Mouse (Mus musculus) right cerebral cortex, adult 18-20 months (tissue): ENCODE measurements around the gene Tmprss11e.

ENCODE experiments used
- DNase-seq: peaks from one replicate; pipeline ENCODE4 v3.0.0; 2022; ENCODE audit warnings: mixed read lengths

The Tmprss11e gene

DNA sequence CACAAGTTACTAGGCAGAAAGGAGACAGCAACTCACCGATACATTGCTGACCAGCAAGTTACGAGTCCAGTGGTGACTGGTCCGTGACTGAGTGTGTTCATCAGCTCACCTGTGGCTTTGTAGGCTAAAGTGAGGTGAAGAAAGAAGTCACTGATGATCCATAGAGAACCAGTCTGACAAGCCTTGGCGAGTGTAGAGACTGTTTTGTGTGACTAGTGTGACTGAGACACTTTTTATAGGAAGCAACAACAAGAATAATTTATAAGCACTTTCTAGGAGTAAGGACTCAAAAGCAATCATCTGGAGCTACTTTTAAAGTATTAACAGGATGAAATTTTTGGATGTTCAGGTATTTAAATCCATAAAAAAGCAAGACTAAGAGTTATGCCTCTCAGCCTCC is at the start of gene Tmprss11e:
Tmprss11e (minus strand) TSS at position 101 of the 400 bp plus-strand sequence.
- no peak for DNase-seq

DNA sequence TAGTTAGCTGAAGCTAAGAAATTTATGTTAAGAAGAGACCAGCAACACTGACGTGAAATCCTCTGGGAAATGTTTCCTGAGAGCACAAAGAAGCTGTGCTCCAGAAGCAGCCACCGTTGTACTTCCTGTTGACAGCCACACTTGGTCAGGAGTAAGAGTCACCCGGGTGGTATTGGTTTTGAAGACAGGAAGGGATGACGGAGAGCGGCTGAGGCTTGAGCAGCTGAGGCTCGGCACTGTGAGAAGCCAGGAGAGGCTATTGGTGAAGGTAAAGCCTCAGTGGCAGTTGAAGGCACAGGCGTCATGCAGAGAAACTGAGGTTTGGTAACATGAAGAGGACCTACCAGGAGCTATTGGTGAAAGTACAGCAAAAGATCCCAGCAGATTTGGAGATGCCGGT is 47.2 kb upstream of the Tmprss11e start:
- no peak for DNase-seq

DNA sequence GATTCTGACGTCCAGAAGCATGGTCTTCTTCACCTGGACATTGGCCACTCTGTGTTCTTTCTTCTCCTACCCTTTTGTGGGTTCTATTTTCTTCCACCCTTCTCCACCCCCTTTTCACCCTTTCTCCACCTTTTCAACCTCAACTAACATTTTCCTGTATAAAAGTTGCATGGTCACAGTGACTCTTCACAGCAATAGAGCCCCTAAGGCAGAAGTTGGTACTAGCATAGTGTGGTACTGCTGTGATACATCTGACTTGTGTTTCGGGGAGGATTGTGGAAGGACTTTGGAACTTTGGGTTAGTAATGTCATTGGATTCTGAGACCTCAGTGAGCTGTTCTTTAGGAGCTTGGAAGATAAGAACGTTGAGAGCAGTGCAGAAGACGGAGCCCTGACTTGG is 46.6 kb upstream of the Tmprss11e start:
- no peak for DNase-seq

DNA sequence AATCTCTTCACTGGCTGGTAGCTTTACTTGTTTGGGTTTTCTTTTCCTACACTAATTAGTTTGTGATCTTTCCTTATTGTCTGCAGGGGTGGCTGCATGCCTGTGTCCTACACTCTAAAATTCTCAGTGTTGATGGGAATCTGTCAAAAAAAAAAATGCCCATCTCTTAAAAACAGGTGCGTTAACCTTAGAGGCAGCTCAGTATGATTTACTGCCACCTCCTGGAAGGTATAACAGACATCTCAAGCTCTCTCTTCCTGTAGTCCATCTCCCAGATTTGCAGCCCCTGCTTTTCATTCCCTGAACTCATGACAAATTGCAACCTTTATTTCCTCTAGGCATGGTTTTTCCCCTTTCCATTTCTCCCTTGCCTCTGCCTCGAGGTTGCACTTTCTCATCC is 44.3 kb upstream of the Tmprss11e start:
- DNase-seq = no peak

DNA sequence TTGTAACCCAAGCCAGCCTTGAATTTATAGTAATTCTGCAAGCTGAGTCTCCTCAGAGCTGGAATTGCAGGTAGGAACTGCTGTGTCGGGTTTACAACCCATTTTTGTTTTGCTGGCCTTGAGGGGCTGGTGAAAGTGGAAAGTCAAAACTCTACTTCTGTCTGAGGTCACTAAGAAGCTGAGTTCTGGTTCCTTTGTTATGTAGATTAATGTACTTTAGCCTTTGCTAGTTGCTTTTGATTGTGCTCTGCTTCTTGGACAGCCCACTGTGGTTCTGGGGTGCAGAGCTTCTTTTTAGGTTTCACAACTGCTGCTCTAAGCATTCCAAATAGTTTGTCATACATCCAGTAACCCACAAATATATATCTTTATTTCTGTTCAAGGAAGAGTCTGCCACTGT is 41.2 kb upstream of the Tmprss11e start:
- DNase-seq = no peak

GRCm38 (mm10) chr5:86784205-86784604 is 38.6 kb upstream of the Tmprss11e start:
- DNase-seq = no peak

- no peak for DNase-seq
Observed at GRCm38 (mm10) chr5:86783059-86783458, 37.4 kb upstream of the Tmprss11e start.

GRCm38 (mm10) chr5:86778471-86778870 is 32.9 kb upstream of the Tmprss11e start:
- no peak for DNase-seq

DNA sequence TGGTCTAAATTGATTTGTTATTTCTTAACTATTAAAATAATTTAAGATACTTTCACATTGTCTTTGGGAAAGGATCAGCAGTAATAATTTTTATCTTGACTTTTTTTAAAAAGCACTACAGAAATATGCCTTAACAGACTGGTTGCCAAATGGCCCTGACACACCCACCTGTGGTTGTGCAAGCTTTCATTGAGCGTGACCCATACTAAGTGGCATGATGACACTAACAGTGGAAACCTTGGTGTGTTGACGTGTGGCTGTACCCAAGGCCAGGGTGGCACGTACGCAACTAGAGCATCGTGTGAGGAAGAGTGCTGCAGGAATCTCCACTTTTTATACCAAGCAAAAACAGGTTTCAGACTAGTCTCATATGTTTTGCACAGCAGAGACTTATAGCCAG is 31.3 kb upstream of the Tmprss11e start:
- no peak for DNase-seq

DNA sequence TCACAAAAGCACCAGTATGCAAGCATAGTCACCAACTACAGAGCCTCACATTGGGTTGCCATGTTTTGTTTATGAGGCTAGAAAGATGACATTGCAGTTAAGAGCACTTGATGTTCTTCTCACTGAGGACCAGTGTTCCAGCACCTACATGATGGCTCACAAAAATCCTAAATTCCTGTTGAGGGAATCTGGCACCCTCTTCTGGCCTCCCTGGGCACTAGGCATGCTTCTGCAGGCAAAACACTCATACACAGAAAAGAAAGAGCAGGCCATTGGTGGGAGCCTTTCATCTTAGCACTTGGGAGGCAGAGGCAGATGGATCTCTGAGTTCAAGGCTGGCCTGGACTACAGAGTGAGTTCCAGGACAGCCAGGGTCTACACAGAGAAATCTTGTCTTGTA is 25.4 kb upstream of the Tmprss11e start:
- no peak for DNase-seq

GRCm38 (mm10) chr5:86769015-86769658 is 23.5 kb upstream of the Tmprss11e start:
- no peak for DNase-seq

DNA sequence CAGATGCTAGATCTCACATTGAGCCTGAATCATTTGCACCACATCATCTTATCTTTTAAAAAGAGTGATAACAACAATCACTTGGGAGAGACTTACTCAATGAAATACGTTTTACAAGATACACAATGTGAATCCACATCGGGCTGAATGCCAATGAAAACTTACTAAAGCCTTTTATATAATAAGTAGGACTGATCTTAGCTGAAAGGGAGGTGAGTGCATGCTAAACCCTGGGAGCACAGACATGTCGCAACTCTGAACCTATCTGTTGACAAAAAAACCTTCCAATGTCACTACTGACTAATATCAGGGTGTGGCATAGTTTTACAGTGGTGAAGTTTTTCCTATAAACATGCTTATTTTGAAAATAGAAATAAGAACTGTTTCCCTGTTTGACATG is 2.8 kb downstream of the Tmprss11e start:
- no peak for DNase-seq

DNA sequence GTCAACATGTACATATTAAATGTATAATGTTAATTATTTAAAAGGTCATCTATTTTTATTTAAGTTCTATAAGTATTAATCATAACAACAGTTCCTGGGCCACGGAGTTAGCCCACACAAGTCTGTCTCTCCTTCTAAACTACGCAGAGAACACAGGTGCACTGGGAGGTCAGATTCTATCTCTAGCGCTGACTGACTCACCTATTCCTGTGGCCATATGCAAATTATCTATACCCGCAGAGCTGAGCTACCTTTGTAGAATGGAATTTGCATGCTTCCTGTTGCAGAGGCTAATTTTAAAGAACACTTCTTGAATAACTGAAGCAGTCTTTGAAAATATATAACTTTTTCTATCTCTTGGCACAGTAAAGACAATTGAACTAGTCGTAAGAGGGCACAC is 4.5 kb downstream of the Tmprss11e start:
- no peak for DNase-seq

- no peak for DNase-seq
Observed at GRCm38 (mm10) chr5:86735808-86736207, 9.8 kb downstream of the Tmprss11e start.

GRCm38 (mm10) chr5:86730587-86730986 is 15.0 kb downstream of the Tmprss11e start:
- DNase-seq = no peak

GRCm38 (mm10) chr5:86728574-86728973 is 17.0 kb downstream of the Tmprss11e start:
- no peak for DNase-seq

GRCm38 (mm10) chr5:86727033-86727432 is 18.6 kb downstream of the Tmprss11e start:
- DNase-seq = no peak

DNA sequence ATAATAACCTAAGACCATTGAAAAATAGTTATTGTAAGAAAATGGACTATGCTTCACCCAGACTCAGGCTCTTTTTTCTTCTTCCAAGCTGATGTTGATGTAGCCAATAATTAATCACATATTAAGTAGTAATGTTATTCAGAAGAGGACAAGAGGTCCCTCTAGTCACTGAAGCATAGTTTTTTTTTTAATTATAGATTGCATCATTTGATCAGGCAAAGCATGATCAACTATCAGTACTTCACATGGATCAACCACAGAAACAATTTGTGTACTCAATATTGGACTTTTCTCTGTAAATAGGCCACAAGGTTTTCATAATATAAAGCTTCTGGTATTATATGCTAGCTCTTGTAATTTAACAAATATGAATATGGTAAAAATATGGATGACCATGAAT is 20.6 kb downstream of the Tmprss11e start:
- no peak for DNase-seq

DNA sequence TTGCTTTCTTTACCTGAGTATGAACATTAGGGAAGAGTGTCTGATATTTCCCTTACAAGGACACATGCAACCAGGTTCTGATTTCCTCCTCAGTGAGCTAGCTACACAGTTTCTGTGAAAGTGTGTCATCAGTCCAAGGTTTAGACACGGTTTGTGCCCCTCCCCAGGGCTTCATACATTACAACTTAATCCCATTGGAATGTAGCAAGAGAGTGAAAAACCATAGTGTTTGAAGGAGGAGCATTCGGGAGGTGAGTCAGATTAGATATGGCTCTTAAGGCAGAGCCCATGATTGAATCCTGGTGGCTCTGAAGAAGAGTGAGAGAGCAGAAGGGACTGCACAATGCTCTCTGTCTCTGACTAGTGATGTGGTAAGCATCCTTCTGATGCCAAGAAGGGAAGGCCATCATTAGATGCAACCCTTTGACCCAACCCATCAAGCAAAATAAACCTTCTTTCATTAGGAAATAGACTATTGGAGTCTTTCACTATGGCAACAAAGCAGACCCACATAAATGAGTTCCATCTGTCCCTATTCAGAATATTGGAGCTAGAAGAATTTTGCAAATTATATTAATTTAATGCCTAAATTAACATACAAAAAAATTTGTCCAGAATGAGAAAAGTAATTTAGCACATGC is 22.7 kb downstream of the Tmprss11e start:
- no peak for DNase-seq

DNA sequence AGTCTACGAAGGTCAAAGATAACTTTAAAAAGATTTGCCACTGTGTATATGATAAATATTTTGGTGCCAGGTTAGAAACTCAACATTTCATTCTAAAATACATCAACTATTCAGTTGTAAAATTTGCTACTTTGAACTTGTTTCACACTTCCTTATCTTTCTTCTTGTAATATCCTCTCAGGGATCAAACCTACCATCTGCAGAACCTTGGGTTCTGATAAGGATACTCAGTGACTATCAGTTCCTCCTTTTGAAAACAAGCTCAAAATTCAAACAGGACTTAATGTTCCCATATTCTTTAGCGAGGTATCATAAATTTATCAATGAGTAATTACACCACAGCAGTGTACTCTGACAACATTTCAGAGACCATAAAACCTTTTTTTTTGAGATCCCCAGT is 30.6 kb downstream of the Tmprss11e start:
- no peak for DNase-seq

- DNase-seq = no peak
Observed at GRCm38 (mm10) chr5:86704923-86705322, 40.7 kb downstream of the Tmprss11e start.

DNA sequence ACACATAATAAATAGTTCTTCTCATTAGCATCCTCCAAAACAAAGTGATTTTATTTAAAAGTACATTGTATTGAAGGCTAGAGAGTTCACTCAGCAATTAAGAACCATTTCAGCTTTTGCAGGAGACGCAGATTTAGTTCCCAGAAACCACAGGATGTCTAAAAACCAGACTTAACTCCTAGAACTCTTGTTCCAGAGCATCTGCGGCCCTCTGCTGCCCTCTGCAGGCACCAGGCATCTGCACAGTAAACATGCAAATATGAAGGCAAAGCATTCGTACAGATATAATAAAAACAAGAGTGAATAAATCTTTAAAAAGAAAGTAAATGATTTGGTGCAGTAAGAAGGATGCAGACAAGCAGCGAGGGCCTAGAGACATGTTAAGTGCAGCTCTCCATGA is 60.9 kb downstream of the Tmprss11e start:
- peak; percentile 53 for DNase-seq

DNA sequence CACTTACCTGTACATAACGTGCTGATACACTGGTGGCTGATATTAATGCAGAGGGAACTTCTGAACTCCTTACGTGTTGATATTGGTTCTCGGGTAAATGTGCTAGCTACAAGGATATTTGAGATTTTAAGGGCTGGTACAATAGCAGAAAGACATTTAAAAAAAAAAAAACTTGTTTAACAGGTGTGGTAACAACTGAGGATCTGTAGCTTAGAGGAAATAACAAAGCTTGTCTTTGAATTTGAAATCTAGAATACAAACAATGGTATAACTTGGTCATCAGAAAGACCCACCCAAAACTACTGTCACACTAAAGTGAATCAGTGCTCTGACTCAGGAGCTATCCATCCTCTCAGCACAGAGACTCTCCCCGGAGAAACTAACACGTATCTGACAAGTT is 69.4 kb downstream of the Tmprss11e start, which contains the start of gene Tmprss11b:
Tmprss11b (minus strand) TSS at position 101 of the 400 bp plus-strand sequence.
- DNase-seq = no peak
